Mouse (Mus musculus) lung, adult 2 months (tissue): ENCODE data around the gene Anapc11. TPM values are rescaled to one million over a fixed set of nuclear protein-coding genes. Genes with fewer than 3 reads are reported as not detected.

ENCODE experiments used
- DNase-seq: peaks from one replicate; pipeline ENCODE4 v3.0.0; 2022
- H3K4me1 ChIP-seq: fragments of 200-500 bp; 2 replicates; pipeline ENCODE4 v1.6.1; 2011; ENCODE audit warnings: low read length; ENCODE audit not compliant: control insufficient read depth, insufficient read depth
- H3K4me3 ChIP-seq: fragments of 200-500 bp; replicated peaks from 2 replicates; pipeline ENCODE3; 2011; ENCODE audit warnings: low read depth, mild to moderate bottlenecking, control low read depth, low read length; ENCODE audit errors: extremely low read depth
- CTCF ChIP-seq: fragments of 200-500 bp; IDR thresholded peaks from 2 replicates; pipeline ENCODE4 v1.5.1; 2011; ENCODE audit warnings: mild to moderate bottlenecking, low read length, control low read depth; ENCODE audit not compliant: insufficient read depth
- POLR2A ChIP-seq: fragments of 200-500 bp; IDR thresholded peaks from 2 replicates; pipeline ENCODE4 v1.6.1; 2011; ENCODE audit warnings: low read depth, mild to moderate bottlenecking, control low read depth, low read length, borderline replicate concordance; ENCODE audit errors: extremely low read depth
- WGBS: fragments of 180-500 bp; shearing (Covaris S2); methylation state at CpG from one replicate; pipeline ENCODE4 v1.1.7; 2018; 5-methylcytosine and 5-hydroxymethylcytosine counted together
- polyA plus RNA-seq: library from polyadenylated mRNA; depleted of rRNA; stranded (reverse); fragments of >200 nt; gene quantifications from 2 replicates; pipeline ENCODE4 v1.2.3, GENCODE M21; 2012

Anapc11 gene
- polyA plus RNA-seq, 1 experiment, result 136 TPM

DNA sequence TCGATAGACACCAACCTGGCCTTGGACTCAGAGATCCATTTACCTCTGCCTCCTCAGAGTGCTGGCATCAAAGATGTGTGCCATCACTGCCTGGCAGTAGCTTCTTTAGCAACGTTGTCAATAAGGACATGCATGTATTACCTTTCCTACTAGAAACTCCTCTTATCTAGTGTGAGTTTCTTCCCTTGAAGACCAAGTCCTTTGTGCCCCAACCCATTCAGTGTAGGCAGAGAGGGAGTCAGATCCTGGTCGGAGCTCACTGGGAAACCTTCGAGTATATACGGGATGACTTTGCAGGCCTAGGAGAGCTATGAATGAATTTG lies 24.0 kb upstream of the Anapc11 start:
- no peak overlapping the region for H3K4me3 ChIP-seq
- DNase-seq, result no peak
- WGBS, result 33% methylated on average over 5 of the region's 5 CpGs
- TF ChIP-seq CTCF (no peak), POLR2A (no peak)
- peaks cover 15% of the 10 kb centered on the region for H3K4me1 ChIP-seq

DNA sequence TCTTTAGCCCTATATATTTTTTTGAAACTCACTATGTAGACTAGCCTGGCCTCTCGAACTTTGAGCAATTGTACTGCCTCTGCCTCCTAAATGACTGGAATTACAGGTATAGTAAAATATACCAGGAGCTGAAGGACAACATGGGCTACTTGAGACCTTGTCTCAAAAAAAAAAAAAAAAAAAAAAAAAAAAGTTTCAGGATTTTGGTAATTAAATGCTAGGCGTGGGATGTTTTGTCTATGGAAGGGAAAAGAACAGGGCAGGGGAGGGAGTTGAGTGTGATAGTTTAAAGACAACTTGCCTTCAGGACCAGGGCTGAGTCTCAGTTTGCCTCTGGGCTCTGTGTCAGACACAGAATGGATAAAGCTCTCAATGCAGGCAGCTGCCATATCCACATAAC lies 23.2 kb upstream of the Anapc11 start:
- TF ChIP-seq POLR2A (no peak), CTCF (no peak)
- 69% methylated on average over 2 of the region's 2 CpGs for WGBS
- DNase-seq, result no peak
- H3K4me1 ChIP-seq, result peaks cover 23% of the 10 kb centered on the region
- H3K4me3 ChIP-seq, result no peak overlapping the region

GRCm38 (mm10) chr11:120575940-120576339 lies 22.3 kb upstream of the Anapc11 start:
- TF ChIP-seq CTCF (no peak), POLR2A (no peak)
- Histone ChIP-seq H3K4me3 (no peak overlapping the region), H3K4me1 (peaks cover 26% of the 10 kb centered on the region)
- DNase-seq, result no peak

GRCm38 (mm10) chr11:120576365-120576981 lies 21.7 kb upstream of the Anapc11 start:
- H3K4me1 ChIP-seq, result peaks cover 23% of the 10 kb centered on the region
- 81% methylated on average over 3 of the region's 3 CpGs for WGBS
- DNase-seq, result no peak
- no peak for TF ChIP-seq CTCF
- 0 out of 2 replicates have a peak, but pooled peaks have one; percentile 5 for TF ChIP-seq POLR2A
- no peak overlapping the region for H3K4me3 ChIP-seq

GRCm38 (mm10) chr11:120577211-120578023 lies 20.8 kb upstream of the Anapc11 start:
- H3K4me1 ChIP-seq, result peaks cover 20% of the 10 kb centered on the region
- 79% methylated on average over 7 of the region's 7 CpGs for WGBS
- TF ChIP-seq CTCF (no peak), POLR2A (no peak)
- DNase-seq, result no peak
- no peak overlapping the region for H3K4me3 ChIP-seq

DNA sequence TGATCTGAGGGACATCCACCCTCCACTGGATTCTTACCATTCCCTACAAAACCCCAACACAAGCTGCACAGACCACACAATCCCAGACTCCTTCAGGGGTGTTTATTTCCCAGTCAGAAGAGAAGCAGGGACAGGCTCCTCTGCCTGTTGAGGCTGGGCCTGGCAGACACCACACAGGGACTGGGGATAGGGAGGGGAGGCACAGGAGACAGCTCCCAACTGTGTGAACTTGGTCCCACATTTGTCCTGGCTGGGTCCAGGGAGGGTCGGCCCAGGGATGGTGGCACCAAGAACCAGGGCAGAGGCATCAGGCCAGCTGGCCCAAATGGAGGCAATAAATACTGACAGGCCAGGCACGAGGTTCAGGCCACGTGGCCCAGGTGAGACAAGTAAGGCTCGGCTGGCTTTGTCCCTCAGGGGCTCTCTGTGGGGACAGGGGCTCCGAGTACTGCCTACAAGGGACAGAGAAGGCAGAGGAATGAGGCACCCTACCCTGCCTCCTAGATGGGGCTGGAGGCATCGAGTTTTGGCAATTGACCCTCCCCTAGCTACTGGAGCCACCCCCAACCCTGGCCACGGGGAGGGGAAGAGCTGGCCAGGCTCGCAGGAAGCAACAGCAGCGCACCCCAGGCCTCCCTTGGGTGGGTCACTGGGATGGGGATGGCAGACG lies 20.1 kb upstream of the Anapc11 start:
- WGBS, result 76% methylated on average over 10 of the region's 10 CpGs
- H3K4me3 ChIP-seq, result no peak overlapping the region
- peaks cover 20% of the 10 kb centered on the region for H3K4me1 ChIP-seq
- no peak for TF ChIP-seq CTCF
- DNase-seq, result no peak

DNA sequence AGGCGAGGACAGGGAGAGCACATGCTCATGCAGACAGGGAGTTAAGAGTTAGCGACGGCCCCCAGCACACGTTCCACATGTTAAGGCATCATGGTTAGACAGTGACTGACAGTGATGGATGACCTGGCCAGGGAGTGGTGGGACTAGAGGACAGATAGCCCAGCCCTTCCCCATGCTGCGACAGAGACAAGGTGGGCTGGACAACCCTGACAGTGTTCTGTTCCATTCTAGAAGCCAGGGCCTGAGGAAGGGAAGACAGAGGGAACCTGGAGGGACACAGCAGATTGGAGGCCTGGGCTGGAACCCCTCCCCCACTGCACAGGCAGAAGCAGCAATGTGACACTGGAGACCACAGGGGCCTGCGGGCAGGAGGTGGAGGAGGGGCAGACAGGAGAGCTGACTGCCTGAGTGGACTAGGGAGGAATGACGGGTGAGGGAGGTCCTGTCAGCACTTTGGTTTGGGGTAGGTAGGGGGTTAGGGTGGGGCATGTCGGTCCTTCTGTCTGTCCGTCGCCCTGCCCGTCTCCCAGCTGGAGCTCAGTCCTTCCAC lies 19.5 kb upstream of the Anapc11 start:
- H3K4me3 ChIP-seq, result no peak overlapping the region
- DNase-seq, result no peak
- WGBS, result 80% methylated on average over 11 of the region's 11 CpGs
- peaks cover 20% of the 10 kb centered on the region for H3K4me1 ChIP-seq
- TF ChIP-seq CTCF, result no peak
- 0 out of 2 replicates have a peak, but pooled peaks have one; percentile 6 for TF ChIP-seq POLR2A

GRCm38 (mm10) chr11:120579316-120580107 lies 18.7 kb upstream of the Anapc11 start:
- peak; percentile 78 for DNase-seq
- no peak for TF ChIP-seq POLR2A
- TF ChIP-seq CTCF, result peak; percentile 75
- Histone ChIP-seq H3K4me1 (peaks cover 17% of the 10 kb centered on the region), H3K4me3 (peak overlapping the region; percentile 36)
- 44% methylated on average over 15 of the region's 15 CpGs for WGBS

GRCm38 (mm10) chr11:120580190-120580589 lies 18.0 kb upstream of the Anapc11 start:
- no peak for TF ChIP-seq CTCF
- TF ChIP-seq POLR2A, result no peak
- Histone ChIP-seq H3K4me1 (peaks cover 17% of the 10 kb centered on the region), H3K4me3 (peak overlapping the region; percentile 97)
- DNase-seq, result peak; percentile 45
- 32% methylated on average over 7 of the region's 7 CpGs for WGBS
